Mouse (Mus musculus) olfactory bulb, adult 2 months (tissue): ENCODE results near the gene Unc13a.

Experiments used
- CTCF ChIP-seq: fragments of 200-500 bp; IDR thresholded peaks from 2 replicates; pipeline ENCODE4 v1.5.1; 2012; ENCODE audit warnings: low read depth, mild to moderate bottlenecking, low read length, moderate library complexity; ENCODE audit not compliant: insufficient read depth
- POLR2A ChIP-seq: fragments of 200-500 bp; IDR thresholded peaks from 2 replicates; pipeline ENCODE4 v1.6.1; 2012; ENCODE audit warnings: mild to moderate bottlenecking, low read depth, low read length, moderate library complexity; ENCODE audit not compliant: insufficient read depth

DNA sequence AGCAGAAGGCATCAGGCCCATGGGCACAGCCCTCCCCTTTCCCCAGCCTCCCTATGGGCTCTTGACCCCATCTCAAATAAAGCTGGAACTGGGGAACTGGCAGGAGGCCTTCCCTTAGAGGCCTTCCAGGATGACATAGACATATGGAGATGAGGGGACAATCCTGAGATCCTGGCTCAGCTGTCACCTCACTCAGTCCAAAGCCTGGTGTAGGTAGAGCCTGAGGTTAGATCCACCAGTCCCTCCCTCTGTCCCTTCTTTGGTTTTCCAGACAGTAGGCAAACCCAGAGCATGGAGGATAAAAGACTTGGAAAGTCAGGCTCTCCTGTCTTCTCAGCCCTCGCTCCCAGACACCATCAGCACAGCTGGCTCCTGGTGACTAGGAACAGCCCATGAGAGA lies 4.7 kb downstream of the Unc13a start:
- TF ChIP-seq CTCF (no peak), POLR2A (no peak)
